Mouse (Mus musculus) adrenal gland, postnatal 10 days (tissue): ENCODE measurements around the gene Gm28305. TPM values are rescaled to one million over a fixed set of nuclear protein-coding genes. Genes with fewer than 3 reads are reported as not detected.

ENCODE experiments used
- total RNA-seq, 2 experiments: library from RNA; stranded (reverse); gene quantifications; 2 replicates each; pipeline ENCODE4 v1.2.3; 2021

Gm28305 gene
- total RNA-seq, 2 experiments from 2014 or later: not detected

Other genes starting within 250 kb of the Gm28305 start
- 1 to 10 TPM; 3.9 to 5.2 TPM for gene Nphp3, start 38.1 kb upstream of the Gm28305 start, total RNA-seq
- gene Uba5, start 22.5 kb downstream of the Gm28305 start, total RNA-seq: 10 to 100 TPM; 29.5 to 29.7 TPM
- gene Acad11, start 22.7 kb downstream of the Gm28305 start, total RNA-seq: 100 to 1,000 TPM; 121 to 130 TPM
- 1 to 10 TPM; 1.6 to 2.0 TPM for gene Ackr4, start 86.3 kb downstream of the Gm28305 start, total RNA-seq
- gene Dnajc13, start 222.3 kb downstream of the Gm28305 start, total RNA-seq: 10 to 100 TPM; 40.5 to 58.5 TPM